Mouse (Mus musculus) testis, postnatal 14 days (tissue): ENCODE measurements around the gene Lrrc36.

Experiments
- DNase-seq: peaks from one replicate; pipeline ENCODE4 v3.0.0; 2021; ENCODE audit warnings: low spot score

Lrrc36 gene

DNA sequence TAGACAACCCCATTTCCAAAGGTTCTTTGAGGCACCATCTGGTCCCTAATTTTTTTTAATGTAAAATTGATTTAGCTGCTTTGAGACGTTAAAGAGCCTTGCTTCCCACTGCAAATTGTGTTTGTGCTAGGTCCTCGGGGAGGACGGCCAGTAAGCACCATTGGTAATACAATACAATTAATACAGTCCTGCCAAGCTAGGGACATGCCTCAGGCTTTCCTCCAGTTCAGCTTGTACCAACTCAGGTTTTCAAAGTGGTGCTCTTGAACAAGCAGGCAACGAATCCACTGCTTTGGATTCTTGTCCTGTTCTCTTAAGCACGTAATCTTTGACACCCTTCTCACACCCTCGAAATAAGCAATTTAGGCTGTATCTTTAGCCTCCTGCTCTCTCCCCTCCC is 19.6 kb downstream of the Lrrc36 start:
- no peak for DNase-seq

DNA sequence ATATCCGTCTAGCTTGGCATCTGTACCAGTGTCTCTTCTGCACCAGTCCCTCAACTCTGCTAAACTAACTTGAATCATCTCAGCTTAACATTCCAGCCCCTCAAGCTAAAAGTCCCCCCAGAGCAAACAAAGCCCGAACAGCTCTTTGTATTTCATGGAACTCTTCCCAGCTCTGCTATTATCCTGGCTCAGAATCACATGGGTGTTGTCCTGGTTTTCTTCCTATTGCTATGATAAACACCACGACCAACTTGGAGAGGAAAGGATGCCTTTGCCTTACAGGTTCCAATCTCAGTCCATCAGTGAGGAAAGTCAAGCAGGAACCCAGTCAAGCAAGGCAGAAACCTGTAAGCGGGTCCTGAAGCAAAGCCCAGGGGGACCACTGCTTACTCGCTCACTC is 20.1 kb downstream of the Lrrc36 start:
- no peak for DNase-seq

DNA sequence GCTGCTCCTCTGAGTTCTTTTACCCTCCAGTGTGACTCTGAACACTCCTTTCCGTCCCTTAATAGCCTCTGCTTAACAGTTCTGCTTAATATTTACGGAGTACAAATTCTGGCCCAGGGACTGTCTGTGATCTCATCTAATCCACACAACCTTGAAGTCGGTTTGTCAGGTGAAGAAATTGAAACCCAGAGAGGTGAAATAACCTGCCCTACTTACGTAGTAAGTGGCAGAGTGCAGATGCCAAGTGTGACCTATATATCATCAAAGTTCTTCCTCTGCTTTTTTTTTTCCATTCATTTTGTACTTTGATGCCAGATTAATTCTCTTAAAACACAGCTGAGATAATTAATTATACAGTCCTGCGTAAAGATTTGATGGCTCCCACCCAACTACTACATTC is 20.8 kb downstream of the Lrrc36 start:
- no peak for DNase-seq

DNA sequence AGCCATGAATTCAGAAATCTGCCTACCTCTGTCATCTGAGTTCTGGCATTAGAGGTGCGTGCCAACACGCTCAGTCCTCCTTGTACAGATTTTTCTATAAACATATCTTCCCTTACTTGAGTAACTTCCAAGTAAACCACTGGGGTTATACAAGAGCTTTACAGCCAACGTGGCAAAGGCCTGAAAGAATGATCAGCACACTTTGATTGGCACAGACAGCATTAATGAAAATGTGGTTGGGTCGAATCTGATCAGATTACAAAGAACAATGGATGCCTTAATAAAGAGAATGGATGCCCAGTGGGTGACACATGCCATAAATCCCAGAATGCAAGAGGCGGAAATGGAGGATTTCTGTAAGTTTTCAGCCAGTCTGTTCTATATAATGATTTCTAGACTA is 22.8 kb downstream of the Lrrc36 start:
- no peak for DNase-seq

DNA sequence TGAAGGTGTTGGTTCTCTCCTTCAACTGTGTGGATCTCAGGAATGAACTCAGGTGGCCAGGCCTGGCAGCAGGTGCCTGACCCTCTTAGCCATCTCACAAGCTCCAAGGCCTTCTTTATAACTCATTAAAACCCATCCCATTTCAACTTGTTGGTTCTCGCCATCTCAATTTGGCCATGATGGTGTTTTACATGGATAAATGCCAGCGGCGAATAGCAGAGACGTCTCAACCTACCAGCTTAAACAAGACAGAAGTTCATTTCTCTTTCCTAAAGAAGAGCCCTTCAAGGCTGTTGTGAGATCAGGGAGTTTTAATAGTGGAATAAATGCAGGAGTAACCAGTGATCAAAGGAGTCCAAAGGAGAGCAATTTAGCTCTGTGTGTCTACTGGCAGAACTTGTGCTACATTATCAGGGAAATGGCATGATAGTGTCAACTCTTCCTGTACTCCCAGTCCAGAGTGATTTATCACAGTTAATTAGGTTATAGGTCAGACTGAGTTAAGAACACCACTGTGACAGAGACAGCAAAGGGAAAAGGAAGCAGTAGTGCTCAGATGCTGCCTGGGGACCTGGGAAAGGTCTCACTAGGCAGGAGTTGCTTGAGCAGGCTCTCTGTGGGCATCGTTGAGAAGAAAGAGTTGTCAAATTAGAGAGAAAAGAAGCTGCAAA is 23.8 kb downstream of the Lrrc36 start:
- DNase-seq, result no peak

DNA sequence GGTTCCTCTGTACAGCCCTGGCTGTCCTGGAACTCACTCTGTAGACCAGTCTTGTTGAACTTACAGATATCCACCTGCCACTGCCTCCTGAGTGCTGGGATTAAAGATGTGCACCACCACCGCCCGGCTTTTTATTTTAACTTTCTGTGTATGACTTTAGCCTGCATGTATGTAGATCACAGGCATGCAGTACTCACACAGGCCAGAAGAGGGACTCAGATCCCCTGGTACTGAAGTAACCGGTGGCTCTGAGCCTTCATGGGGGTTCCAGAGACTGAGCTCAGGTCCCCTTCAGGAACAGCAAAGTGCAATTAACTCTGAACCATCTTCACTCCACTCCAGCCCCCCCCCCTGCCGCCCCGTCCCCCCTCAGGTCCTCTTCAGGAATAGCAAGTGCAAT is 25.5 kb downstream of the Lrrc36 start:
- no peak for DNase-seq

DNA sequence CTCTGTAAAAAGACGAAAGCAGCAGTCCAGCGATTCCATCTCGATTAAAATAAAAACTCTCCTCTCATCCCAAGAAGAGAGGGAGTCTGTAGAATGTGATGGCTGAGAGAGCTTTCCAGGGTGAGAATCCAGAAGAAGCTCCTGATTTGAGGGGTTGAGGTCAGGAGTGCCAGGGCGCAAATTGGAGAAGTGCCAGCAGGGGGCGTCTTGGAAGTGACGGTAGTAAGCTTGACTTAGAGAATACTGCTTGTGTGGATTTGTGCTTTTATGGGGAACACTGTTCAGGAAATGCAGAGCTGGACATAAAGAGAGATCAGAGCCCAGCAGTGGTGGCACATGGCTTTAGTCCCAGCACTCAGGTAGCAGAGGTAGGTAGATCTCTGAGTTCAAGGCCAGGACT is 28.1 kb downstream of the Lrrc36 start:
- DNase-seq, result no peak

DNA sequence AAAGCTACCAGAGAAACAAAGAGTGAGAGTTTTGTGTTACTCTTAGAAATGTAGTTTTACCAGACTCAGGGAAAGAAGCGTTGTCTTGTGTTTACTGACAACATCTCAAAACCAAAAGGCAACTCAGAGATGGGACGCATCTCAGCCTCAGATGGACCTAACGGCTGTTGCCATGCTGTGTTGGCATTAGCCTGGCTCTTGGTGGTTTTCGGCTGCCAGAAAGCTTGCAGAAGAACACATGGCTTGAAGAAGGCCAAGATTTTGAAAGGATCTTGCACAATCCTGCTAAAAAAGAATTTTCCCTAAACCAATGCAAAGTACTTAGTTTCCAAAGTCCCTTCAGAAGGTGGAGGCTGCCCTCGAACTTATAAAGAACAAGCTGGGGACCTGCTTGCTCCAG is 29.3 kb downstream of the Lrrc36 start:
- no peak for DNase-seq

DNA sequence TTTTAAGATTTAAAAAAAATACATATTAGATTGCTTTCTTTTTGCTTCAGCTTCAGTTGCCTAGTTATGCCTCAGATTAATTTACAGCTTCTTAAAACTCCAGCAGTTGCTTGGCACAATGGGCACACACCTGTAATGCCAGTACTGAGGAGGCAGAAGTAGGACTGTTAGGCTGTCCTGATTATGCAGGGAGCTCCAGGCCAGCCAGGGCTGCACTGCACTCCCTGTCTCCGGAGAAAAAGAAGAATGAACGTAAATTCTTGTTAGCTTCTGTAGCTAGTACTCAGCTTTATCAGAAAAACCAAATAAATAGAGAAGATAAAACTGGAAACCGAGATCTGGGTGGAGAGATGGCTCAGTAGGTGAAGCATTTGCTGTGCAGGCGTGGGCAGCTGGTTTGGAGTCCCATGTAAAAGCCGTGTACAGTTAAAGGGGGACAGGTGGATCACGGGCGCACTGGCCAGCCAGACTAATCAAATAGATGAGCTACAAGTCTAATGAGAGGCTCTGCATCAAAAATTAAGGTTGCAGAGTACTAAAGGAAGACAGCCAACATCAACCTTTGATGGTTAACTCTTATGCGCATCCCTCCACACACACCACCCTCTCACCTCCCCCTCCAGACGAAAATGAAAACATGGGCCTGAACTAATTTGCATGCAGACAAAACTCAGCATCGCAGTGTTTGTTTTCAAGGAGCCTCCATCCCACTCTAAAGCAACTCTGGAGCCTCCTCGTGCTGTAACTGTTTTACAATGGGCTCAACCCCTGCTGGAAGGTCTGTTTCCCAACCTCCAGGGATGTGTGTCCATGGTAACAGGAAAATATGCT is 32.1 kb downstream of the Lrrc36 start:
- no peak for DNase-seq

DNA sequence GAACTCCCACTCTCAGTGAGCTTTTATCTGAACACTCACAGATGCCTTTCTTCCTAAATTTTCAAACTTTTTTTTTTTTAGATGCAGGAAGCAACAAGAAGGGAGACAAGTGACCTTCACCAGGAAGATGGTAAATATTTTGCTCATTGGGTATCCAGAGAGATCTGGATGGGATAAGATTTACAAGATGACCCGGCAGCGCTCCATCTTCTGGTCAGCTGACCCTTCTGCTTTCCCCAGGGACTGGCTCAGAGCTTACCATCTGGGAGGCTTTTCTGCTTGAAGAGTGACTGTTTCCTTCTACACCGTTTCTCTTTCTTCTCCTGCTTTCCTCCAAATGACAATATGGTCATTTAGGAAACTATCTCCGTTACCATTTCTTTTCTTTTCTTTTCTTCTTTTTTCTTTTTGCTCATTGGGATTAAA is 32.8 kb downstream of the Lrrc36 start:
- no peak for DNase-seq

DNA sequence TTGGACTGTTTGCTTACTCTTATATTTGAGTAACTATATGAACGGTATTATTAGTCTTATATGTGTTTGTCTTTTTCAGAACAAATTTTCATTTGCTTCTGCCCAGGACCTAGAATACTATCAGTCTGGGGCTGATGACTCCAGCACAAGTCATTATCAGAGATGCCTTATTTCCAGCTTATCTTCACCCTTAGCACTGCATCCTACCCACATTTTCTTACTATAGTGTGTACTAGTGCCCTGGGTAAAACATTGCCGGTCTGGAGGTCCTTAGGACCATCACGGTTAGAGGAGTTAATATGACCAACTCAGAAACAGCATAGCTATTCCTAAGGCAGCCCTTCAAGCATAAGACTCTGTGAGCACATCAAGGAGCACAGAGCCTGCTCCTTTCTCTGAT is 34.8 kb downstream of the Lrrc36 start:
- no peak for DNase-seq

DNA sequence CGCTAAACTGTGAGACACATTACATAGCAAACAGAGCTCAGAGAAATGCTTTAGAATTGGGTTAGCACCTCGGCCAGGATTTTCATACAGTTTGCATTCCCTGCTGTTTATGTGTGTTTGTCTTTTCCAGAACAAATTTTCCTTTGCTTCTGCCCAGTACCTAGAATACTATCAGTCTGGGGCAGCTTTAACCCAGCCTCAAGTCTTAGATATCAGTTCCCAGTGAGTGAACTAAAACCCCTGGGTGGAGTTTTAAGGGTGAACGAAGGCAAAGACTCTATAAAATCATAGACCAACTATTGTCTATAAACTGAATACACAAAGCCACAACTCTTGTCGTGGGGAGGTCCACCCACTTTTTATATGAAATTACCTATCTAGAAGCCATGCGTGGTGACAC is 35.2 kb downstream of the Lrrc36 start:
- no peak for DNase-seq

DNA sequence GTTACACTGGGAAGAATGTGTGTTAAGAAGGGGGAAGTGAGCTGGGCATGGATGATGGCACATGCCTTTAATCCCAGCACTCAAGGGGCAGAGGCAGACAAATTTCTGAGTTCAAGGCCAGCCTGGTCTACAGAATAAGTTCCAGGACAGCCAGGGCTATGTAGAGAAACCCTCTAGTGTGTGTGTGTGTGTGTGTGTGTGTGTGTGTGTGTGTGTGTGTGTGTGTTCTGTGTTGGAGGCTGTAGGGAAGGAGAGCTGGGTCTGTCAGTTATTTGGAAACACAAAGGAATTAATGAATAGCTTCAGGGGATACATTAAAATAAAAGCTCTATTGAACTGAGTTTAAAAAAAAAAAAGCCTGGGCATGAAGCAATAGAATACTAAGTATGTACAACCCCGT is 37.6 kb downstream of the Lrrc36 start:
- no peak for DNase-seq

DNA sequence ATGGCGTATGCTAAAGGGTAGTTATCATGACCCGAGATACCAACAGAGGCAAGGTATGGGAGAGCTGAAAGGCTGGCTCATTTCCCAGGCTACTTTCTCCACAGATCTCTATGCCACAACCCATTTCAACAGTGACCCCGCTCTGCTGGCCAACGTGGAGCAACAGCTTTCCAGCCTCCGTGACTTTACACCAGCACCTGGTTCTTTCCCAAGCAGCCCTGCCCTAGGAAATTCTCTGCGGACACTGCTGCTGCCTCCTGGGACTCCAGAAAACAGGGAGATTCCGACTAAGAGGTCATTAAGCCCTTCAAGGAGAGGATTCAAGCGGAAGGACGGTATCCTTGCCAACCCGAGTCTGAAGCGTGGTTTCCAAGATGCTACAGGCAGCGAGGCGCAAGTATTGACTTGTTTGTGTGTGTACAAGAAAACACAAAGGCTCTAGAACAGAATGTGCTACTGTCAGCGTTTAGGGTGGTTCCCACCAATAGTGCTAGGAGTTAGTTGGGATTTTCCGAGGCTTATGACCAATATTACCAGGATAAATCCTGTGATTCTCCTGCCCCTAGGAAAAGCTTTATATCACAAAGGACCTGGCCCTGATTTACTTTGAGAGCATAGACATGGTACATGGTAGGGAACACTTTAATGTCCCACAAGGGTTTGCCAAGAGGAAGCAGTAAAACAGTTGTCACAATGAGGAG is 38.7 kb downstream of the Lrrc36 start:
- DNase-seq, result no peak

DNA sequence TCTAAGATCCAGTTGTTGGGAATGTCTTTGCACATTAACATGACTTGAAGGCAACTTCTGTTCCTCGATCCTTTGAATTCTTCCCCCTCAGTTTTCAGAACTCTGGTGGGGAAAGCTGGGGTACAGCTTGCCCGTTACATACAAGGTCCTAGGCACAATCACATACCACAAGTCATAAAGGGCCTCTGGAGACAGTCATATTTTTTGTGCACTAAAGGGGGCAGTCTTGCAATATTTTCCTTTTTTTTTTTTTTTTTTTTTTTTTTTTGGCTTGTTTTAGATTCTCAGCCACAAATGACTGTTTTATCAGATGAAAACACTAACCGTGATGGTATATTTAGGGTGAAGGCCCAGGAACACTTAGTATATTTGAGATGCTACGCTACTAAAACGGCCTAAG is 39.9 kb downstream of the Lrrc36 start:
- DNase-seq, result no peak

DNA sequence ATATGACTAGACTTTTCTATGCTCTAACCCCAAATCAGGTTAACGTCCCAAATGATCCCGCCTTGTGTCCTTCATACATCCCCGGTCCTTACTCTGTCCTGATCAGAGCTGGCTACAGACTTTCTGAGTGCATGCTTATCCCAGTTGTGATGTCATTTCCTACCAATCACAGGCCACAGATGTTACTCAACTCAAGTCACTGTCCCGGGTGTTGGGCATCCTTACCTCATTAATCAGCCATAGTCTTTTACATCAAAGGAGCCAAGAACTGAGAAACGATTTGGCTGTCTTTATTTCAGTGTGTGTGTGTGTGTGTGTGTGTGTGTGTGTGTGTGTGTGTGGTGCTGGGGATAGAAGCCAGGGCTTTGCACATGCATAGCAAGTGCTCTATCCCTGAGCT is 40.7 kb downstream of the Lrrc36 start:
- DNase-seq, result no peak

DNA sequence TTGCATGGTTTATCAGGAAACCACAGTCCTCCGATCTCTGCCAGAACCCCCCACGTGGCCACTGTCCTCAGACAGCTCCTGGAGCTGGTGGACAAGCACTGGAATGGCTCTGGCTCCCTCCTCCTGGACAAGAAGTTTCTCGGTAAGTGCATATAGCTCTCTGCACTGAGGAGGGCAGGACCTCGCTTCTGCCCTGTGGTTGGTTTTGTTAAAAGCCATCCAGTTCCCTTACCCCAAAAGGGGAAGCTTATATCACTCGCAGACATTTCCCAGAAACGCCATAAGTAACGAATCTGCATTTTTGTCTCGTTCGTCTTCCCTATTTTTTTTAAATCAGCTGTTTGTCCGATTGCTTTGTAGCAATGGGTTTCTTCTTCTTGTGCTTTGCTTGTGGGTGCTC is 41.8 kb downstream of the Lrrc36 start:
- no peak for DNase-seq

DNA sequence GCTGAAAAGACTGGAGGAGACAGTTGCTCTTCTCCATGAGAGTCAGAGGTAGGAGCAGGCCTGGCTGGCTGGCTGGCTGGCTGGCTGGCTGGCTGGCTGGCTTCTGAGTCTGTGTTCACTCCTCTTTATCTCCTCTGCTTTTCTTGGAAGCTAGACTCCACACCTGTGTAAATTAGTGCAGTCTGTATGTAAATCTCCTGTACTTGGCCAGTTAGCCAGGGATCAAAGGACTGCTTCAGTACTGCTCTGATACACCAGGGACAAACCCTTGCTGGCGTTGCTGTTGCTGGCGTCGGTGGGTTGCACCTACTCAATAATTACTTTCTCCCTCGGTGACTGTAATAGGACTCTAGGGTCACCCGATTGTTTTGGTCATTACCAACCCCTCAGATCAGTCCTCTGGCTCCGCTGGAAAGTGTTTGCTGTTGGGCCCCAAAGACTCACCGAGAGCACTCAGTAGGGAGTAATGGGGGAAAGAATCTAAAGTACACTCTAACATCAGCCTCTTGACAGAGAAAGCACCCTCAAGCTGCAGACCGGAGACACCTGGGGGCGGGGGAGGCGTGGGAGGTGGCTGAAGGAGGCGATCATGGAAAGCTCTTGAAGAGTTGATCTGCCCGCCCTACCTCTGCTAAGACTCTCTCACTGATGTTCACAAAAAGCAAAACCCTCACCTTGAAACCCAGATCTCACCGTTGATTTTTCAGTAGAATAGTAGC is 47.9 kb downstream of the Lrrc36 start:
- no peak for DNase-seq

DNA sequence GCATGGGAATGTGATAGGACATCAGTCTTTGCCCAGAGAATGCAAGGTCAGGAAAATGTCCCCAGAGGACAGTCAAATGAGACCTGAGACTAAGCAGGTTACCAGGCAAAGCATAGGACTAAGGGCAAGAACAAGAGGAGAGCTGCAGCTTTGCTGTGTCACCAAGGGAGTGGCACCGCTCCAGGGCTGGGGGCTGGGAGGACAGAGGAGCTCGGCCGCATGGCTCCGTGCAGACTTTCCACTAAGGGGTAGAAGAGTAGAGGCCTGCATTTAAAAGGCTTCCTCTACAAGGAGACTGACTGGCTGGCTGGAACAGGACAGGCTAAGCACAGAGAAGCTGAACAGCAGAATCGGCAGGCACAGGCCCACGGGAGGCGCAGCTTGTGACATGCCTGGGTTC is 51.2 kb downstream of the Lrrc36 start:
- DNase-seq, result no peak

DNA sequence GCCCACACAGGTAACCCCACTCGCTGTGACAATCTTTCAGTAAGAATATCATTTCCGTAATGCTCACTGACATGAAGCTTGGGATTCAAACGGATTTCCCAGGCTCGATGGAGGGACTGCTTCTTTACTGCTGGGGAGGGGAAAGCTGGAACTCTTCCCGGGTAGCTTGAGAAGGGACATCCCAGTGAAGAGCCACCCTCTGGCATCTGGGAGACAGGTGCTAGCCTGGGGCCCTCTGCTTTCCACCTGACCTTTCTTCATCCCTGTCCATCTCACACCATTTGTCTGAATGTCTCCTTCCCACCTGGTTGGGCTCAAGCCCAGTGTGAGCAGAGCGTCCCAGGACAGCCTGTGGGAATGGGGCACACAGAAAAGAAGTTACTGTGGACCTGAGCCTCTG is 52.9 kb downstream of the Lrrc36 start:
- DNase-seq, result no peak

DNA sequence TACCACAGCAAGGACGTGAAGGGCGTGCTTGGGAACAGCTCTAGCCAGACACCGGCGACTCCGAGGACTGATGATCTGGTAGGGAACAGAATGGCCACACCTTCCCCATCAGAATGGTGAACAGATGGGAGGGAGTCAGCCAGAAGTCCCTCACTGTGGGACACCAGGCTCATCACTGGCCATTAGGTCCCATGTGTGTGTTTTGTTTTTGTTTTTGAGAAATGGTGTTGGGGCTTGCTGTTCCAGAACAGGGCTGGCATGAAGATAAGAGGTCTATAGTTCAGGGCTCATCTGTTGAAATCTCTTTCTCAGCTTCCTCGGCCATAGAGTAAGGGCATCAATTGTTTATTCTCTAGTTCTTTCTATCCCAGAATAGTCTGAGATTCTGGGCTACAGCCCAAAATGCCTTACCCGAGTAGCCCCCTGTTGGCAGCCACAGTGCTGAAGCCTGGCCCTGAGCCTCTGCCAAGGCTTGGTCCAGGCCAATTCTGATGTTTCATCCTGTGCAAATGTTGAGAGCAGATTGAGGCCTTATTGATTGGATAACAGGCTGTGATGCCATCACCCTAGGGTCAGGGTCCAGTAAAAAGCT is 53.4 kb downstream of the Lrrc36 start:
- no peak for DNase-seq

DNA sequence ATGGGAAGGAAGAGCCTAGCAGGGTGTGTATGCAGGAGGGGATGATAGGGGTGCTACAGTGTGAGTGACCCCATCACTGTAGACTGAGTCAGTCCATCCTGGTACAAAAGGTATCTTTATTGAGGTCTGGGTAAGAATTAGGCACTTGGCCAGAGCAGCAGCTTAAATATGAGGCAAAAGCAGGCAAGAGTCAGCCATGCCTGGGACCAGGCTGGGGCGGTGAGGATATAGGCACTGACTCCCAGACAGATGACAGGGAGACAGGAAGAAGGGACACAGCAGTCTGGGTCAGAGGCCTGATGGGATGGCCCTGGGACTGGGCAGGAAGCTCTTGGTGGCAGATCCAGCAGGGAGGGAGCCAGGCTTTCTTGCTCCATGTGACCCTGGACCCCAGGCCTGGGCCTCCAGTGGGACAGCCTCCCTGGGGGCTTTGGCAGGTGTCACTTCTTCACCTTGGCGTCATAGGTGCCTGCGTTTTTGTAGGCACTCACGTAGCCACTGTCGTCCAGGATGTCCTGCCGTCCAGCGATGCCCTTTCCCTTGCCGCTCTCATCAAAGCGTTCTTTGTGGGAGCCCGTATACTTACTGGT is 54.1 kb downstream of the Lrrc36 start:
- no peak for DNase-seq
